Mouse (Mus musculus): ENCODE measurements at regions not wholly inside any gene's neighbourhood (a gene's known extent, or its start where the extent isn't known, plus 50 kb on each side); places are given as distances from the start of the nearest gene placed in this dataset.

DNA sequence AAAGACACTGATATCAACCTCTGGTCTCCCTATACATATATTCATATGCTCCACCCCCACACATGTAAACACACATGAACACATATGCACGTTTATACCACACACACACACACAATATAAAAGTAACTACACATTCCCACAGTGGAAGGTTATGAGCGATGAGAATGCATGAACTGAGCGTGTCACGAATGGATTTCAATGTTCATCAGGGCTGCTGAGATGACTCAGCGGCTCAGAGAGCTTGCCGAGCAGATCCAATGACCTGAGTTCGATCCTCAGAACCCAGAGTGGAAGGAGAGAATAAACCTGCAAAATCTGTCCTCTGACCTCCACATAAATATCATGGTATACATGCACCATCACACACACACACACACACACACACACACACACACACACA is 77.3 kb downstream of the Vegfa start:
- Histone ChIP-seq H3K4me1 (ENCODE audit: control insufficient read depth, insufficient read depth, low read length) (no peaks in the 10 kb centered on the region), H3K9ac (ENCODE audit: low read depth, low read length) (no peak overlapping the region), H3K27ac (no peak overlapping the region), H3K4me3 (no peak overlapping the region), H3K79me2 (replicated peaks; ENCODE audit: control insufficient read depth, insufficient read depth, low read length) (no peaks in the 10 kb centered on the region), H3K36me3 (ENCODE audit: control insufficient read depth, insufficient read depth, low read length) (no peaks in the 10 kb centered on the region), H3K27me3 (ENCODE audit: control insufficient read depth, insufficient read depth, low read length) (no peaks in the 10 kb centered on the region)
- WGBS = 92% methylated on average over 7 of the region's 7 CpGs
- TF ChIP-seq CTCF (IDR thresholded peaks at IDR 0.05) = no peak
- TF ChIP-seq EP300 (IDR thresholded peaks at IDR 0.05; ENCODE audit: insufficient read depth, low read depth, low read length) = no peak
- TF ChIP-seq POLR2A (IDR thresholded peaks at IDR 0.05; ENCODE audit: insufficient read depth, low read depth, low read length) = no peak
- intact Hi-C loops (cut with DNase I) = loop anchor here (5.0 kb wide), 3 partner anchors 77 to 177 kb away; partner anchors contain the start of gene Vegfa
- no peak for DNase-seq

GRCm38 (mm10) chr17:45953523-45953922 is 78.6 kb downstream of the Vegfa start:
- intact Hi-C loops (cut with DNase I) = loop anchor here (5.0 kb wide), 1 partner anchor 101 kb away; no protein-coding TSS in a partner anchor
- no peak for TF ChIP-seq EP300 (IDR thresholded peaks at IDR 0.05; ENCODE audit: insufficient read depth, low read depth, low read length)
- no peak for TF ChIP-seq CTCF (IDR thresholded peaks at IDR 0.05)
- TF ChIP-seq POLR2A (IDR thresholded peaks at IDR 0.05; ENCODE audit: insufficient read depth, low read depth, low read length) = no peak
- Histone ChIP-seq H3K27ac (no peak overlapping the region), H3K79me2 (replicated peaks; ENCODE audit: control insufficient read depth, insufficient read depth, low read length) (no peaks in the 10 kb centered on the region), H3K27me3 (ENCODE audit: control insufficient read depth, insufficient read depth, low read length) (no peaks in the 10 kb centered on the region), H3K9ac (ENCODE audit: low read depth, low read length) (no peak overlapping the region), H3K4me1 (ENCODE audit: control insufficient read depth, insufficient read depth, low read length) (no peaks in the 10 kb centered on the region), H3K36me3 (ENCODE audit: control insufficient read depth, insufficient read depth, low read length) (no peaks in the 10 kb centered on the region), H3K4me3 (no peak overlapping the region)
- no peak for DNase-seq
- WGBS = 81% methylated on average over 8 of the region's 8 CpGs

DNA sequence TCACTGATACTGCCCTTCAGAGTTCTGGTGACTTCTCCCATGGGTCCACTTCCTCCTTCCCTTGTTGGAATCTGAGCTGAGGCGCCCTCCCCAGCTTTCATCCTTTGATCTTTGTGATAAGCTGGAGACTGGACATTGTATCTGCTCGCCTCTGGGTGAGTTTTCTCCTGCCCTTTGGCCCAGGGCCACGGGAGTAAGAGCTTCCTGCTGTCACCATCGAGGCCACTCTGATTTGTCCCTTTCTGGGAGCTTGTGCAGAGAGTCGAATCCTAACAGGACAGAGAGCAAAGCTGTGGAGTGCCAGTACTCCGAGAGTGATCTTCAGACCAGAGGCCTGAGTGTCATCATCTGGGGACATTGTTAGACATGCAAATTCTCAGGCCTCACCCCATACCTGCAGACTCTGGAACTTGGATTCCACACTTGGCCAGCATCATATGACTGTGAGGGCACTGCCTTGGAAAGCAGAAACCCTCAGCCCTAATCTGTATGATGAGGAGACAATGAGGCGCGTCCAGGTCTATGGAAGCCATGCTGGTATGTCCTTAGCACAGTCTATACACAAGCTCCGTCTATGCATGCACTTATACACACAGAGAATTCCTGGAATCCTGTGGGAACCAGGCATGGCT is 81.5 kb downstream of the Vegfa start:
- intact Hi-C loops (cut with DNase I) = loop anchor here (5.0 kb wide), 1 partner anchor 98 kb away; no protein-coding TSS in a partner anchor
- Histone ChIP-seq H3K79me2 (replicated peaks; ENCODE audit: control insufficient read depth, insufficient read depth, low read length) (no peaks in the 10 kb centered on the region), H3K27ac (no peak overlapping the region), H3K27me3 (ENCODE audit: control insufficient read depth, insufficient read depth, low read length) (no peaks in the 10 kb centered on the region), H3K36me3 (ENCODE audit: control insufficient read depth, insufficient read depth, low read length) (no peaks in the 10 kb centered on the region), H3K4me3 (no peak overlapping the region), H3K9ac (ENCODE audit: low read depth, low read length) (no peak overlapping the region), H3K4me1 (ENCODE audit: control insufficient read depth, insufficient read depth, low read length) (no peaks in the 10 kb centered on the region)
- WGBS = 50% methylated on average over 9 of the region's 9 CpGs
- no peak for DNase-seq
- TF ChIP-seq POLR2A (IDR thresholded peaks at IDR 0.05; ENCODE audit: insufficient read depth, low read depth, low read length) (no peak), EP300 (IDR thresholded peaks at IDR 0.05; ENCODE audit: insufficient read depth, low read depth, low read length) (no peak), CTCF (IDR thresholded peaks at IDR 0.05) (no peak)

- Histone ChIP-seq H3K4me3 (no peak overlapping the region), H3K4me1 (ENCODE audit: control insufficient read depth, insufficient read depth, low read length) (no peaks in the 10 kb centered on the region; the same call in 1 of the 2 replicates), H3K36me3 (ENCODE audit: control insufficient read depth, insufficient read depth, low read length) (no peaks in the 10 kb centered on the region), H3K27ac (no peak overlapping the region), H3K9ac (ENCODE audit: low read depth, low read length) (no peak overlapping the region), H3K79me2 (replicated peaks; ENCODE audit: control insufficient read depth, insufficient read depth, low read length) (no peaks in the 10 kb centered on the region), H3K27me3 (ENCODE audit: control insufficient read depth, insufficient read depth, low read length) (no peaks in the 10 kb centered on the region)
- DNase-seq = no peak
- intact Hi-C loops (cut with DNase I) = no loop called here
- TF ChIP-seq CTCF (IDR thresholded peaks at IDR 0.05) (no peak), POLR2A (IDR thresholded peaks at IDR 0.05; ENCODE audit: insufficient read depth, low read depth, low read length) (no peak), EP300 (IDR thresholded peaks at IDR 0.05; ENCODE audit: insufficient read depth, low read depth, low read length) (no peak)
- WGBS = 91% methylated on average over 6 of the region's 6 CpGs
Measured at GRCm38 (mm10) chr17:45949141-45949540, 83.0 kb downstream of the Vegfa start.

DNA sequence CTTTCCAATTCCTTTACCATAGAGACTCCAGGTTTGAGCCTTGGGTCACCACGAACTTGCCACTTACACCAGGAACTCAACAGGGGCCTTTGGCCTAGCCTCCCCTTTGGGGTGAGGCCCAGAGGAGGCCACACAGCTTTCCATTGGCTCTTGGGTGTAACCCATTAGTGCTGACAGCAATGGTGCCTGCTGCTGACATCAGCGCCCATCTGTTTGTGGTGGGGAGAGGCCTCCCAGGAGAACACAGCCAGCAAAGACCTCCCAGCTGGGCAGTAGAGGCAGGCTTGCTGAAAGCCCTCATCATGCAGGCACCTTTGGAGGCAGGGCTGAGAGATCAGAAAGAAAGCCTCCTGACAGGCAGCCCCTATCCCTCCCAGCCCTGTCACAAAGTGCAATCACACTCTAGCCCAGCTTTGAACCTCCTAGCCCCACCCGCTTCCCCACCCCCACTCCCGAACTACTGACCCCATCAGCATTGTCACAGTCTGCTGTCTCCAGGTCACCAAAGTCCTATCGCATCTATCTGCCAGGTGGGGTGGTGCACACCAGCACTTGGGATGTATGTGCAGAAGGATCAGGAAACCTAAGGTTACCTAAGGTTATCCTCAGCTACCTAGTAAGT is 83.7 kb downstream of the Vegfa start:
- H3K4me1 ChIP-seq (ENCODE audit: control insufficient read depth, insufficient read depth, low read length) = no peaks in the 10 kb centered on the region; the same call in 1 of the 2 replicates
- no peak overlapping the region for H3K4me3 ChIP-seq
- no peaks in the 10 kb centered on the region for H3K27me3 ChIP-seq (ENCODE audit: control insufficient read depth, insufficient read depth, low read length)
- H3K9ac ChIP-seq (ENCODE audit: low read depth, low read length) = no peak overlapping the region
- H3K27ac ChIP-seq = no peak overlapping the region
- no peaks in the 10 kb centered on the region for H3K36me3 ChIP-seq (ENCODE audit: control insufficient read depth, insufficient read depth, low read length)
- WGBS = 83% methylated on average over 5 of the region's 5 CpGs
- intact Hi-C loops (cut with DNase I) = no loop called here
- no peak for DNase-seq
- H3K79me2 ChIP-seq (replicated peaks; ENCODE audit: control insufficient read depth, insufficient read depth, low read length) = no peaks in the 10 kb centered on the region
- TF ChIP-seq CTCF (IDR thresholded peaks at IDR 0.05) (no peak), POLR2A (IDR thresholded peaks at IDR 0.05; ENCODE audit: insufficient read depth, low read depth, low read length) (no peak), EP300 (IDR thresholded peaks at IDR 0.05; ENCODE audit: insufficient read depth, low read depth, low read length) (no peak)

GRCm38 (mm10) chr17:45945005-45945404 is 87.2 kb downstream of the Vegfa start:
- WGBS = 81% methylated on average over 3 of the region's 3 CpGs
- no peak overlapping the region for H3K27ac ChIP-seq

More at GRCm38 (mm10) chr17:45945005-45945404, 87.2 kb downstream of the Vegfa start:
- Histone ChIP-seq H3K36me3 (ENCODE audit: control insufficient read depth, insufficient read depth, low read length) (no peaks in the 10 kb centered on the region), H3K4me1 (ENCODE audit: control insufficient read depth, insufficient read depth, low read length) (no peaks in the 10 kb centered on the region; the same call in 1 of the 2 replicates), H3K9ac (ENCODE audit: low read depth, low read length) (no peak overlapping the region), H3K27me3 (ENCODE audit: control insufficient read depth, insufficient read depth, low read length) (no peaks in the 10 kb centered on the region), H3K4me3 (no peak overlapping the region), H3K79me2 (replicated peaks; ENCODE audit: control insufficient read depth, insufficient read depth, low read length) (no peaks in the 10 kb centered on the region)
- no peak for DNase-seq
- intact Hi-C loops (cut with DNase I) = no loop called here
- TF ChIP-seq POLR2A (IDR thresholded peaks at IDR 0.05; ENCODE audit: insufficient read depth, low read depth, low read length) (no peak), CTCF (IDR thresholded peaks at IDR 0.05) (no peak), EP300 (IDR thresholded peaks at IDR 0.05; ENCODE audit: insufficient read depth, low read depth, low read length) (no peak)
